Mouse (Mus musculus) limb, embryonic 15.5 days (tissue): ENCODE data around the gene Nrn1. TPM values are rescaled to one million over a fixed set of nuclear protein-coding genes. Genes with fewer than 3 reads are reported as not detected.

Source experiments
- ATAC-seq: fragments of 200-750 bp; cut with Nextera tagmentation; 2 replicates; pipeline ENCODE4 v1.8.0; 2017; ENCODE audit warnings: low read depth, moderate TSS enrichment; ENCODE audit not compliant: insufficient number of reproducible peaks, low FRiP score, low TSS enrichment
- H3K27ac ChIP-seq: fragments of 300-500 bp; sonication (generic); 2 replicates; pipeline ENCODE4 v1.5.1; 2015; ENCODE audit warnings: moderate library complexity, mild to moderate bottlenecking, inconsistent platforms
- H3K27me3 ChIP-seq: fragments of 300-500 bp; sonication (generic); 2 replicates; pipeline ENCODE4 v1.6.1; 2015; ENCODE audit warnings: inconsistent platforms
- H3K36me3 ChIP-seq: fragments of 300-500 bp; sonication (generic); 2 replicates; pipeline ENCODE4 v1.6.1; 2015; ENCODE audit warnings: inconsistent platforms
- H3K4me1 ChIP-seq: fragments of 300-500 bp; sonication (generic); 2 replicates; pipeline ENCODE4 v1.6.1; 2015; ENCODE audit warnings: inconsistent platforms
- H3K4me2 ChIP-seq: fragments of 300-500 bp; sonication (generic); 2 replicates; pipeline ENCODE4 v1.6.1; 2015; ENCODE audit warnings: mild to moderate bottlenecking, inconsistent platforms
- H3K4me3 ChIP-seq: fragments of 300-500 bp; sonication (generic); 2 replicates; pipeline ENCODE4 v1.5.1; 2015; ENCODE audit warnings: mild to moderate bottlenecking, inconsistent platforms
- H3K9ac ChIP-seq: fragments of 300-500 bp; sonication (generic); 2 replicates; pipeline ENCODE4 v1.6.1; 2015; ENCODE audit warnings: inconsistent platforms
- H3K9me3 ChIP-seq: fragments of 300-500 bp; sonication (generic); 2 replicates; pipeline ENCODE4 v1.6.1; 2016; ENCODE audit warnings: inconsistent platforms
- WGBS: fragments of 180-500 bp; shearing (Covaris S2); methylation state at CpG from one replicate; pipeline ENCODE4 v1.1.7; 2015; 5-methylcytosine and 5-hydroxymethylcytosine counted together
- polyA plus RNA-seq: library from polyadenylated mRNA; unstranded; fragments of >200 nt; fragmentation: Nextera tagmentation; extraction: Ambion mirVana; gene quantifications from 2 replicates; pipeline ENCODE4 v1.2.1, GENCODE M21; 2015

Nrn1 gene
- polyA plus RNA-seq, 1 experiment from 2014 or later: 24.0 TPM

GRCm38 (mm10) chr13:36731016-36731930, 3.7 kb downstream of the Nrn1 start:
- H3K36me3 ChIP-seq: no peaks in the 10 kb centered on the region
- peaks cover 76% of the 10 kb centered on the region for H3K27me3 ChIP-seq
- WGBS: 7% methylated on average over 34 of the region's 34 CpGs
- H3K4me1 ChIP-seq: peaks cover 48% of the 10 kb centered on the region
- ATAC-seq: no peak
- H3K4me3 ChIP-seq: peak overlapping the region; percentile 47
- H3K9me3 ChIP-seq: no peaks in the 10 kb centered on the region
- H3K9ac ChIP-seq: no peak overlapping the region; the same call in 1 of the 2 replicates
- H3K4me2 ChIP-seq: peak overlapping the region; percentile 87
- 0 out of 2 replicates have a peak overlapping the region, but pooled peaks have one; percentile 13 for H3K27ac ChIP-seq

- no peak for ATAC-seq
- H3K4me1 ChIP-seq: peaks cover 41% of the 10 kb centered on the region
- H3K36me3 ChIP-seq: no peaks in the 10 kb centered on the region
- no peak overlapping the region for H3K4me3 ChIP-seq
- no peak overlapping the region for H3K27ac ChIP-seq
- 35% methylated on average over 14 of the region's 14 CpGs for WGBS
- no peaks in the 10 kb centered on the region for H3K9me3 ChIP-seq
- H3K27me3 ChIP-seq: peaks cover 80% of the 10 kb centered on the region
- no peak overlapping the region for H3K9ac ChIP-seq
- no peak overlapping the region for H3K4me2 ChIP-seq
Observed at GRCm38 (mm10) chr13:36730341-36730761, 4.6 kb downstream of the Nrn1 start.

DNA sequence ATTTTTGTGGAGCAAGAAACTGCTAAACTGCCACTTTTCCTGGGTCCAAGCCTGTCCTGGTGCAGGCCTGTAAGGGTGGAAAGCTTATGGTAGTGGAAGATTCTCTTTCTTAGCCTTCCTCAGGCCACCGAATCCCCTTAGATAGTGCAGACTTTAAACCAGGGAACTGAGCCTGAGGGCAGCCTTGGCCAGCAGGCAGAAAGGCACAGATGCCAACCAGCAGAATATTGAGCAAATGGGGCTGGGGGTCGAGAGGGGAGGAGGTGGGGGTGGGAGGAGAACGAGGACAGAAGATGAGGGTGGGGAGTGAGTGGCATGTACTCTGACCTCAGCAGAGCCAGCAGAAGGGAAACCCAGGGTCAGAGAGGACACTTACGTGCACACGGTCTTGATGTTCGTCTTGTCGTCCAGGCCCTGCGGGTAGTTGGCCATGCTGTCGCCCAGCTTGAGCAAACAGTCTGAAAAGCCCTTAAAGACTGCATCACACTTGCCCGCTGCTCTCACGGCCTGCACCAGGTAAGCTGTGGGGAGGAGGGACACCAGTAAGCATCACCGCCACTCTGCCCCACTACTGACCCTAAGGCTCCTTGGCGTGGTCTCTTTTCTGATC, 5.1 kb downstream of the Nrn1 start:
- Histone ChIP-seq H3K4me2 (no peak overlapping the region), H3K9ac (no peak overlapping the region), H3K4me3 (no peak overlapping the region), H3K36me3 (no peaks in the 10 kb centered on the region), H3K27ac (no peak overlapping the region), H3K9me3 (no peaks in the 10 kb centered on the region), H3K27me3 (peaks cover 81% of the 10 kb centered on the region), H3K4me1 (peaks cover 38% of the 10 kb centered on the region)
- WGBS: 30% methylated on average over 13 of the region's 13 CpGs
- no peak for ATAC-seq

DNA sequence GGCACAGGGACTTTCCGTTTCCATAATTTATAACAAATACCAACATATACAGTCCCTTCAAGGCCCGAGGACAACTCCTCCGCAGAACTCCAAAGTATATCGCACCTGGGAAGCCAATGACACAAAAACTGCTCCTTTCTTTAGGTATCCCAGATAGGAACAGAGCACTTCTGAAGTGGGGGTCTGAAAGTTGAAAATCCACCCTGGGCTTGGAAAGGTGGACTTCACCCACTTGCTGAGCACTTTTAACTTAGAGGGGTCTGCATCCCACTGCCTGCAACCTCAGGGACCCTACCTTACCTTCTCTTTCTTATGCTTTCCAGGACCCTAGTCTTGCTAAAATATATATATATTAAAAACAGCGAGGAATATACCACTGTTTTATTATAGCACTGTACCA, 6.4 kb downstream of the Nrn1 start:
- 22% methylated on average over 5 of the region's 5 CpGs for WGBS
- Histone ChIP-seq H3K4me3 (no peak overlapping the region), H3K4me2 (no peak overlapping the region), H3K36me3 (no peaks in the 10 kb centered on the region), H3K9me3 (no peaks in the 10 kb centered on the region), H3K27ac (no peak overlapping the region), H3K27me3 (peaks cover 80% of the 10 kb centered on the region), H3K9ac (no peak overlapping the region), H3K4me1 (peaks cover 47% of the 10 kb centered on the region)
- no peak for ATAC-seq

DNA sequence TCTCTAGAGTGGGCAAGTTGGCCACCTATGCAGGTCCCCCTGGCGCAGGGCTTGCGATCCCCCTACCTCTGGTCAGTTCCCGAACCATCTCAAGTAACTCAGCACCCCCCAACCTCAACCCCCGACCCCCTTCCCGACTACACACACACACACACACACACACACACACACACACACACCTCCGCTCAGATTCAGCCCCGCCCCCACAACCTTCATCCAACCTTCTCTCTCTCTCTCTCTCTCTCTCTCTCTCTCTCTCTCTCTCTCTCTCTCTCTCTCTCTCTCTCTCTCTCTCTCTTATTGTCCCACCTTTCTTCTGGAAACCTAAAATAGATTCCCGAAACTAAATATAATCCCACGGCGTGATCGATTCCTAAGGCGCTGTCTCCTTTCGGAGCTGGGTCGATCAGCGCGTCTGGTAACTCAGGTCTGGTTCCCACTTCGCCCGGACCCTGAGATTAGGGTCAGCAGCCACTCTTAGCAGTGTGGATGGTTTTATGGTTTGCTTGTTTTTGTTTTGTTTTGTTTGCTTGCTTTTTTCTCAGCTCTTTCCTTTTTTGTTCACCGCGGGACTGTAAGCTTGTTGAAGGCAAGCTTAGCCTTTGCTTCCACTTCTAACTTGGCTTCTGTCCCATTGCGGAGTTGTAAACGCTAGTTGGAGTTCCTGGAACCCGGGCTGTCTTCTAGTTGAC, 7.0 kb downstream of the Nrn1 start:
- Histone ChIP-seq H3K27ac (no peak overlapping the region), H3K36me3 (no peaks in the 10 kb centered on the region), H3K4me3 (peak overlapping the region; percentile 41), H3K9me3 (no peaks in the 10 kb centered on the region), H3K4me1 (peaks cover 47% of the 10 kb centered on the region), H3K4me2 (peak overlapping the region; percentile 56), H3K27me3 (peaks cover 82% of the 10 kb centered on the region), H3K9ac (0 out of 2 replicates have a peak overlapping the region, but pooled peaks have one; percentile 17)
- 5% methylated on average over 23 of the region's 23 CpGs for WGBS
- ATAC-seq: no peak

DNA sequence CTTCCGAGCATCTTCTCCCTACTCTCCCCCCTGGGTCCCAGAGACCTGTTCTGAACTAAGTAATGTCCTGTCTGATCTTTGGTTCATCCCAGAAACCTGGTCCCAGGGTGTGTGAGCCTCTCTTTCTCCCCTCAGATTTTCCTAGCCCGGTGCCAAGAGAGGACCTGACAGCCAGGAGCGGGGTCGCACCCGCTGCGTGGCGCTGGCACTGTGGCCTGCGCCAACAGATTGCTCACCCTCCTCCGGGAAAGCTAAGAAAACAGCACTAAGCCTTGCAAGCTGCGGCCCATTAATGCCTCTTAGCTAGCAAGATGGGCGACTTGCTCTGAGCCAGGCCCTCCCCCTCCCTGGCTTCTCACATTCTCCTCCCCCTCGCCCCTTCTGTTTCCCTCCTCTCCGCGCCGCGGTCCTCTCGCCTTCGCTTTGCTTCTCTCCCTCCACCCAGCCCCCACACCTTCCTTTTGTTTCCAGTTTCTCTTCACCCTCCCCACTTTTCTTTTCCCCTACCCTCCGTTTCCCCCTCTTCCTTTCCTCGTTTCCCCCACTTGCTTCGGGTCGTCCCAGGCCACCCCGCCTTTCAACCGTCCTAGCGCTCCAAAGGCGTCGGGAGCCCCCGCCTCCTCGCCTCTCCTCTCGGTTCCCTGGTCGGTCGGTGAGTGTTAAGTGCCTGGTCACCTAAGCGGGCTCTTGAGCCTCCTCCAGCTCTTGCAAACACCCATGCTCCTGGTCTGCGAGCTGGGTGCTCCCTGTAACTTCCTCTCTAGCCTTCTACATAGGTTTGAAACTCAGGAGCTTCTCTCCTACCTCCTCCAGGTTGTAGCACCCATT, 7.8 kb downstream of the Nrn1 start:
- Histone ChIP-seq H3K27me3 (peaks cover 82% of the 10 kb centered on the region), H3K4me3 (peak overlapping the region; percentile 41), H3K4me1 (peaks cover 44% of the 10 kb centered on the region), H3K27ac (0 out of 2 replicates have a peak overlapping the region, but pooled peaks have one; percentile 3), H3K36me3 (no peaks in the 10 kb centered on the region), H3K9ac (peak overlapping the region; percentile 17; the same call in 1 of the 2 replicates), H3K9me3 (no peaks in the 10 kb centered on the region), H3K4me2 (peak overlapping the region; percentile 56)
- under 1% methylated on average over 34 of the region's 34 CpGs for WGBS
- ATAC-seq: no peak

DNA sequence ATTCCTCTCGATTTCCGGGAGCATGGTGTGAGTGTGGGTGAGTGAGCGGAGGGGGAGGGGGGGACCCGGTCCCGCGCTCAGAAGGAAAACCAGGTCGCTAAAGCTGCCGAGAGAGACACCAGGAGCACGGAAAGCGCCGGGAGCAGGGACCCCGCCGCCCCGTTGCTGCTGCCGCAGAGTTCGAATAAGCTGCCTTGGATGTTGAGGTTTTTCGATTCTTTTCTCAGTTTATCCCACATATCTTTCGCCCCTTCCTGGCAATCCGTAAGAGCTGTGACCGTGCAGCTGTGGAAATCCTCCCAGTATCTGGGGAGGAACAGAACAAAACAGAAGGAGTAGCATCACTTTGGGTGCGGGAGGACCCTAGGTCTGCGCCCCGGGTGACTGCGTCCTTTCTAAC, 8.4 kb downstream of the Nrn1 start:
- Histone ChIP-seq H3K4me2 (peak overlapping the region; percentile 56), H3K27me3 (peaks cover 85% of the 10 kb centered on the region), H3K4me3 (peak overlapping the region; percentile 41), H3K27ac (0 out of 2 replicates have a peak overlapping the region, but pooled peaks have one; percentile 3), H3K4me1 (peaks cover 39% of the 10 kb centered on the region), H3K9ac (no peak overlapping the region; the same call in 1 of the 2 replicates), H3K36me3 (no peaks in the 10 kb centered on the region), H3K9me3 (no peaks in the 10 kb centered on the region)
- ATAC-seq: no peak
- 2% methylated on average over 24 of the region's 24 CpGs for WGBS

- no peaks in the 10 kb centered on the region for H3K36me3 ChIP-seq
- ATAC-seq: no peak
- peaks cover 32% of the 10 kb centered on the region for H3K4me1 ChIP-seq
- no peak overlapping the region for H3K27ac ChIP-seq
- no peak overlapping the region for H3K9ac ChIP-seq
- WGBS: 21% methylated on average over 8 of the region's 8 CpGs
- H3K4me3 ChIP-seq: no peak overlapping the region
- no peak overlapping the region for H3K4me2 ChIP-seq
- no peaks in the 10 kb centered on the region for H3K9me3 ChIP-seq
- H3K27me3 ChIP-seq: peaks cover 79% of the 10 kb centered on the region
Observed at GRCm38 (mm10) chr13:36725881-36726280, 9.1 kb downstream of the Nrn1 start.

DNA sequence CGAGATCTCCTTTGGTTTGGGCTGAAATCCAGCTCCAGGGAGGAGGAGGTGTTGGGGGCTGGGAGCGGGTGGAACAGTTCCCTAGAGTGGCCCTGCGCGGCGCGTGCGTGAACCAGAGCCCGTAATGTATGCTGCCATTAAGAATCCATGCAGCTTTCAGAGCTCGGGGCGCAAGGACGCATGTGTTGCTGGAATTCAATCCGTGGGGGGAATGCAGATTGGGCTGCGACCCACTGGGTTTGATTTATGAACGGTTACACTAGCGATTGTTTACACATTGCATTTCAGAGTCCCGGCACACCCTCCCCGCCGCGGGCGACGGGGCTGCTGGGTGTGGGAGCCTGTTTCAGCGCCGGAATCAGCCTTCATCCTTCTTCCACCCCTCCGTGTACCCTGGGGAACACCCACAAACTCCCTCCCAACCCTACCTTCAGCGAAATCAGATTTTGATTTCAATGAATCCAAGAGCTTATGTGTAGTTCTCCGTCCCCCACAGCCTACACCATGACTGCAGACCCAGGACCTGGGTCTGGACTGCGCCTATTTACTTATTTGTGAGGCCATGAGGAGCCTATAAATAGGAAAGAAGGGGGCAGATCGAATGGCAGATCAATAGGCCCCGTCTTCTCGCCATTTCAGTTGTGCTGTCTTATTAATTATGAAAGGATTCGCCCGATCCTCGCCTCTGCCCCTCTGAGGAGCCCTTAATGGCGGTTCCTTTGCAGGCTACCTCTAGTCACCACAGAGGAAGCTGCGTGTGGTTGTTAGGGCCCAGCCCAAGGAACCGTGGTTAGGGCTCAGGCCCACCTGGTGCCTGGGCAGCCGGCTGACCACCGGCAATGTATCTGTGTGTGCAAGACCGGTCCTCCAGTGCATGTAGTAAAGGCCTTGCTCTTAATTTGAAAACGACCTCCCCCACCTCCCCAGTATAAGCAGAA, 10.1 kb downstream of the Nrn1 start:
- 7% methylated on average over 40 of the region's 40 CpGs for WGBS
- no peak overlapping the region for H3K27ac ChIP-seq
- H3K4me1 ChIP-seq: peaks cover 30% of the 10 kb centered on the region
- H3K27me3 ChIP-seq: peaks cover 74% of the 10 kb centered on the region
- H3K9ac ChIP-seq: 0 out of 2 replicates have a peak overlapping the region, but pooled peaks have one; percentile 17
- no peaks in the 10 kb centered on the region for H3K36me3 ChIP-seq
- peak overlapping the region; percentile 50 for H3K4me2 ChIP-seq
- peak overlapping the region; percentile 34 for H3K4me3 ChIP-seq
- no peaks in the 10 kb centered on the region for H3K9me3 ChIP-seq
- ATAC-seq: peak; percentile 26; the same call in 1 of the 2 replicates

- peak overlapping the region; percentile 34; the same call in 1 of the 2 replicates for H3K4me3 ChIP-seq
- peak overlapping the region; percentile 50 for H3K4me2 ChIP-seq
- no peak for ATAC-seq
- H3K9me3 ChIP-seq: no peaks in the 10 kb centered on the region
- WGBS: 8% methylated on average over 15 of the region's 15 CpGs
- H3K36me3 ChIP-seq: no peaks in the 10 kb centered on the region
- peaks cover 65% of the 10 kb centered on the region for H3K27me3 ChIP-seq
- 0 out of 2 replicates have a peak overlapping the region, but pooled peaks have one; percentile 4 for H3K27ac ChIP-seq
- H3K4me1 ChIP-seq: peaks cover 30% of the 10 kb centered on the region
- H3K9ac ChIP-seq: no peak overlapping the region
Observed at GRCm38 (mm10) chr13:36723726-36724300, 11.1 kb downstream of the Nrn1 start.
